Mouse (Mus musculus): Measurements from ENCODE around the gene Actn3. TPM values are rescaled to one million over a fixed set of nuclear protein-coding genes. Genes with fewer than 3 reads are reported as not detected.
"Not testable (repeated sequence)": the region's sequence is repeated elsewhere in the genome, so short reads cannot be mapped to it uniquely, and the experiment has no call there.

Actn3 gene
- total RNA-seq, 2 experiments from 2014 or later, result 0.87 to 1.4 TPM

GRCm38 (mm10) chr19:4859081-4859480 lies 18.6 kb downstream of the Actn3 start:
- DNase-seq, result no peak

- no peak for DNase-seq
Observed at GRCm38 (mm10) chr19:4855951-4856350, 21.8 kb downstream of the Actn3 start.

GRCm38 (mm10) chr19:4855470-4855820 lies 22.3 kb downstream of the Actn3 start:
- DNase-seq, result no peak

GRCm38 (mm10) chr19:4854552-4855469 lies 22.9 kb downstream of the Actn3 start, which contains the start of gene Ctsf:
Ctsf (plus strand) TSS chr19:4855130.
- DNase-seq, result peak; percentile 90 to 91

GRCm38 (mm10) chr19:4850281-4850680 lies 27.4 kb downstream of the Actn3 start:
- no peak for DNase-seq

- no peak for DNase-seq
Observed at GRCm38 (mm10) chr19:4849800-4850199, 27.9 kb downstream of the Actn3 start.

GRCm38 (mm10) chr19:4847490-4847889 lies 30.2 kb downstream of the Actn3 start:
- DNase-seq, result no peak

GRCm38 (mm10) chr19:4845846-4846245 lies 31.9 kb downstream of the Actn3 start:
- DNase-seq, result no peak

- DNase-seq, result no peak
Observed at GRCm38 (mm10) chr19:4842611-4843010, 35.1 kb downstream of the Actn3 start.

GRCm38 (mm10) chr19:4840848-4841247 lies 36.9 kb downstream of the Actn3 start:
- no peak for DNase-seq

GRCm38 (mm10) chr19:4839149-4839548 lies 38.6 kb downstream of the Actn3 start, which contains the start of the genes Ccs and Ccdc87:
Ccs (minus strand) TSS chr19:4839332.
Ccdc87 (plus strand) TSS chr19:4839366.
- peak; percentile 94 to 96 for DNase-seq

GRCm38 (mm10) chr19:4838526-4839140 lies 39.1 kb downstream of the Actn3 start:
- DNase-seq, result no peak

GRCm38 (mm10) chr19:4837049-4837448 lies 40.7 kb downstream of the Actn3 start:
- DNase-seq, result no peak

- DNase-seq, result no peak
Observed at GRCm38 (mm10) chr19:4836096-4836495, 41.6 kb downstream of the Actn3 start.

- DNase-seq, result no peak
Observed at GRCm38 (mm10) chr19:4833977-4834376, 43.7 kb downstream of the Actn3 start.

GRCm38 (mm10) chr19:4829156-4829555 lies 48.6 kb downstream of the Actn3 start:
- peak; percentile 53 to 66 for DNase-seq

GRCm38 (mm10) chr19:4828444-4829114 lies 49.1 kb downstream of the Actn3 start:
- no peak for DNase-seq

- DNase-seq, result peak; percentile 73 to 75
Observed at GRCm38 (mm10) chr19:4820678-4821303, 56.9 kb downstream of the Actn3 start.

GRCm38 (mm10) chr19:4817182-4817835 lies 60.4 kb downstream of the Actn3 start:
- no peak for DNase-seq

- no peak for DNase-seq
Observed at GRCm38 (mm10) chr19:4813015-4813414, 64.7 kb downstream of the Actn3 start.

- DNase-seq, result not testable (repeated sequence)
Observed at GRCm38 (mm10) chr19:4812334-4812949, 65.3 kb downstream of the Actn3 start.

GRCm38 (mm10) chr19:4811909-4812242 lies 65.8 kb downstream of the Actn3 start:
- no peak for DNase-seq

All from layer of hippocampus, postnatal 36 days (tissue).